Mouse (Mus musculus) kidney, adult 18-20 months (tissue): Measurements from ENCODE around the gene Stard13.

Experiments
- DNase-seq: peaks from one replicate; pipeline ENCODE4 v3.0.0; 2021

Stard13 gene

DNA sequence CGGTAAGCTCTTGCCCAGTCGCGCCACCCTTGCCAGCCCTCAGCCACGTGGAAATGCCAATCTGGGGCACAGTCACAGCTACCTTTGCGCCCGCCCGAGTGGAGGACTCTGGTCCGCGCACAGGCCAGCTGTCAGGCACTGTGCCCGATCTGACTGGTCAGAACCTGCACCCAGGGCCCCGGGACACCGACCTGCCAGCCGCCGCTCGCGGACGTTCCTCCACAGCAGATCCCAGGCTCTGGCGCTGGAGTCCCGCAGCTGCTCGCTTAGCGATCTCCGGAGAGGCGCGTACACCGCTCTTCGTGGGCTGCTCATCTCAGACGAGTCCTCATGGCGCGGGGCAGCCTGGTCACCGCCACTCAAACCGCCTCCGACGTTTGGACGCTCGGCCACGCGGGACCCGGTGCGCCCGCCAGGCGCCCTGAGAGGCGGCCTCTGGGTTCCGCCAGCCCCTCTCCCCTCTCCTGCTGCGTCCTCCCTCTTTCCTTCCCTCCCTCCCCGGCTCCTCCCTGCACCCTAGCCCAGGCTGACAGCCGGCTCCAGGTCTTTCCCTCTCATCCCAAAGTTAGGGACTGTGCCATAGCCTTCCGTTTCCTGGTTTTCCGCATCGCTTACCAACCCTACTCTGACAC, at the start of gene Stard13:
Gene Stard13, minus strand, starts transcription at position 437 of the 632 bp plus-strand sequence.
- DNase-seq, result peak; percentile 79

DNA sequence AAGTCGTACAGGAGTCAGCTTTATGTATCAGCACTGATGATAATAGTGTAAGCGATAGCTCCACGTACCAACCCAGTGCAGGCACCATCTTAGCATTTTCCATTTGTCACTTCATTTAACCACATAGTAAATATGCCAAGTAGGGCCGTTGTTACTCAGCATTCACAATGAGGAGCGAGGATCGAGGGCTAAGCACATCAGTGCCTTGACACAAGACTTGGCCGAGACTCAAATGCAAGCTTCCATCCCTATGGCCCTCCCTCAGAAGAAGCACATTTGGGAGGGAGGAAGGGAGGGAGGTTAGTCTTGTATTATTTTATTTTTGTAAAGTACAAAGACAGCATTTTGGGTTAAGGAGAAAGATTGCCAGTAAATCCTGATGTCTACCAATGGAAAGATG, 45.9 kb upstream of the Stard13 start:
- no peak for DNase-seq

DNA sequence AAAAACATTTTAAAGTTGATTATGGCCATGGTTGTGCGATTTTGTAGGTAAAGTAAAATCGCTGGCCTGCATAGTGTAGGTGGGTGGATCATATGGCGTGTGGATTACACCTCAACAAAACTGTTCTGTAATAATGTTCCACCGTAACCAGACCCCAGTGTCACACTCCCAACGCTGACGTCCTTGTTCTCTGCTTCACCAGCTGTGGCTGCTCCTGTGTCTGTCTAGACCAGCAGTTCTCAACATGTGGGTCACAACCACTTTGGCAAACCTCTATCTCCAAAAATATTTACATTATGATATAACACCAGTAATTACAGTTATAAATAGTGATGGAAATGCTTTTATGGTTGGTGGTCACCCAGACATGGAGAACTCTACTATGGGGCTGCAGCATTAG, 44.3 kb upstream of the Stard13 start:
- no peak for DNase-seq

DNA sequence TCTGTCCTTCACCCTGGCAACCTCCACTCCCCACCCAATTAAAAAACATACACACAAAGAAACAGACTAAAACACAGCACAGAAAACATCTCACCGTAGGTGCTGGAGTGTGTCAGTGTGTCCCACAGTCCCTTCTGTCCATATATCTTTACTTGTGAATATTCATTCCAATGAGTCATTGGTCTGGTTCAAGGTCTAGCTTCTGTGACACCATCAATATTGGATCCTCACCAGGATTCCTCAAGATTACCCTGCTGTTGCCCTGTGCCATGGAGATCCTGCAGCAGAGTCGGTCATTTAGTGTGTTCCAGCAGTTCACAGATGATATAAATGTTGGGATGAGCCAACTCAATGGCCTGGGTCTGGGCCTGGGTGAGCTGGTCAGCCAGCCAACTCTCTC, 42.4 kb upstream of the Stard13 start:
- DNase-seq, result no peak

DNA sequence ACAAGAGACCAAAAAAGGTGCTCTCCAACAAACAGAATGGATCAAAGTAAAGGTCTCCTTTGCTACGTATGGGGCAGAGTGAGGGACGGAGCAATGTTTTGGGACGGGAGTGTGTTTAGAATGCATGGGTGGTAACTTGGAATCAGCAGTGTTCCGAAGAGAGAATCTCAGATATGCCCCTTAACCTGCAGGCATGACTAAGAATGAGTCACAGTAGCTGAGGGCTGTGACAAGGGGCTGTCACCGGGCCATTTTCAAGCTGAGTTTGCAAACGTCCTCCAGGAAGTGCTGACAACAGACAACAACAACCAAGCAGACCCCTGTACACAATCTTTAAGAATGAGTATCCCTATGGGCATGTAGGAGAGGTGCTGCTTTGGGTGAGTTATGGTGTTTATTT, 40.6 kb upstream of the Stard13 start:
- no peak for DNase-seq

DNA sequence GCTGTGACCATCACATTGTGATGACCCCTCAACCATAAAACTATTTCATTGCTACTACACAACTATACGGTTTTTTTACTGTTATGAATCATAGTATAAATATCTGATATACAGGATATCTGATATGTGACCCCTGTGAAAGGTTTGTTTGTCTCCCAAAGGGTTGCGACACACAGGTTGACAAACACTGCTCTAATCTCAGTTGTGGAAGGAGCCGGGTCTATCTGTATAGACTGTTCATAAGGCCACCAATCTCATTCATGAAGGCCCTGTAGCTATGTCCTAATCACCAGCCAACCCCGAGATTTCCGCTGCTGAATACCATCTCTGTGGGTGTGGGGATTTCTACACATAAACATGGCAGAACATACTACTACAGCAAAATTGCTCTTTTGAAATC, 37.2 kb upstream of the Stard13 start:
- DNase-seq, result no peak

DNA sequence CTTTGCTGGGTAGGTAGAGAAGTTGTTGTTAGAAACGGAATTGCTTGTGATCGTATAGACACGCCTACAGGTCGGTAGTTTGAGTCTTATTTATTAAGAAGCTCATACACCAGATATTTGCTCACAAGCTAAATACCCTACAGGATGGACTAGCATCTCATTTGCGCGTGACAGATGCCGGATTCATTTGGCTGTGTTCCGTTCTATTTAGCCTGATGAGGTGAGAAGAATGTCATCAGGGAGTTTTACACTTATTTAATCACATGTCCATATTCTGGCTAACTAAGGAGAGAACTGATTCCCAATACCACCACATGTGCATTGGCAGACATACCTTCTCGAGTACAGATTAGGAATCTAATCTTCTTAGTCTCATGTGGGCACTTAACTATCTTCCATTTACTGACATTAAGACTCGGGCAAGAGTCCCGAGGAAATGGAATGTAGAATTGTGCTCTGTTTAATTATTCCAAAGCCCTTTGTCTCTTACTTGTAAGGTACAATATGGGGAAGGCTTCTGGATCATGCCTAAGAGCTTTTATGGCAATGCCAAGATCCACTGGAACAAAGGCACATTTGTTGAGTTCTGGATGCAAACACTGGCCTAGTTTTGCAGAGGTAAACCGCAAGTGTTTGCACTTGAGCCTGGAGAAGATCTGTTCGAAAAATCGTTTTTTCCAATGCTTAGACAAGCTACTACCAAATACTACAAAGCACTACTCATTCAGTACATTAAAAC, 33.4 kb upstream of the Stard13 start:
- no peak for DNase-seq

DNA sequence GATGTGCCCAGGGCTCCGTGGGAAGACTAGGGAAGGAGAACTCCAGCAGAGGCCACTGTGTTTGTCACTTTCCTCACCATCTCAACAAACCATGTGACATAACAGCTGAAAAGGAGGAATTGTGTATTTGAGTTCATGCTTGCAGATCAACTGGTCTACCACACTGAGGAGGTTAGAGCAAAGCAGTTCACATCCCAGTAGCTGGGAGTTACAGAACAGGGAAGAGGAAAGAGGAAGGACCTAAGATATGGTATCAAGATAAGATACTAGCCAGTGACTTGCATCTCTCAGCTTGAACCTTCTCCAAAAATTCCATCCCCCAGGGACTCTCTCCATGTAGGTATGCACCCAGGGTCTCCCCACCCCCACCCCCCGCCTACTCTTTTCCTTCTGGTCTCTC, 27.9 kb upstream of the Stard13 start:
- DNase-seq, result no peak

DNA sequence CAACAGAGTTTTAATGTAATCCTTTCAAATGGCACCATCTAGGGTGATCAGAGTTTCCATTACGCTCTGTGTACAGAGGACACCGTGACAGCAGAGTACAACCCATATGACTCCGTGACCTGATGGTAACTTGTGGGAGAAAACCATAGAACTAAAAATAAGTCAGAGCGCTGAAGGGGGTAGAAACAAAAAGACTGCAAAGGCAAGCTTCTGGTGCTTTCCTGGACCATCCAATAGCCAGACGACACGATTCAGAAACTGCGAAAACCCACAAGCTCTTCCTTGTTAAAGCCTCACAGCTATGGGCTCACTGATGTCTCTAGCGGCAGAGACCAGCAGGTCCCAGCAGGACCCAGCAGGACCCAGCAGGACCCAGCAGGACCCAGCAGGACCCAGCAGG, 18.6 kb upstream of the Stard13 start:
- DNase-seq, result no peak

DNA sequence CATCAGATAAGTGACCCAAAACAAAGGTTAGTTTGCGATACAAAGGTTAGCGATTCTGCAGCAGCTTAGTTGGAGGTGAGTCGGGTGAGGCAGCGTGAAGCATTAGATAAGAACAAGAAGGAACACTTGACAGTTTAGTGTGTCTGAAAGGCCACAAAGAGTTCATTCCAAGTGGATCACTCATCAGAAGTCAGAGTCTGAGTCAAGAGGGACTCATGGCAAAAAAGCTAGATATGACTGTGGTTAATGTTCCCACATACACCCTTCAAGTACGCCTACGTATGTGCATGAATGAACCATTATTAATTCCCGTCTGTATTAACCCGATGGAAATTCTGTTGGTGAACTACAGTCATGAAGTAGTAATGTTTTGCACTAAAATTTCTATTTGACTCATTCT, 18.0 kb upstream of the Stard13 start:
- no peak for DNase-seq

DNA sequence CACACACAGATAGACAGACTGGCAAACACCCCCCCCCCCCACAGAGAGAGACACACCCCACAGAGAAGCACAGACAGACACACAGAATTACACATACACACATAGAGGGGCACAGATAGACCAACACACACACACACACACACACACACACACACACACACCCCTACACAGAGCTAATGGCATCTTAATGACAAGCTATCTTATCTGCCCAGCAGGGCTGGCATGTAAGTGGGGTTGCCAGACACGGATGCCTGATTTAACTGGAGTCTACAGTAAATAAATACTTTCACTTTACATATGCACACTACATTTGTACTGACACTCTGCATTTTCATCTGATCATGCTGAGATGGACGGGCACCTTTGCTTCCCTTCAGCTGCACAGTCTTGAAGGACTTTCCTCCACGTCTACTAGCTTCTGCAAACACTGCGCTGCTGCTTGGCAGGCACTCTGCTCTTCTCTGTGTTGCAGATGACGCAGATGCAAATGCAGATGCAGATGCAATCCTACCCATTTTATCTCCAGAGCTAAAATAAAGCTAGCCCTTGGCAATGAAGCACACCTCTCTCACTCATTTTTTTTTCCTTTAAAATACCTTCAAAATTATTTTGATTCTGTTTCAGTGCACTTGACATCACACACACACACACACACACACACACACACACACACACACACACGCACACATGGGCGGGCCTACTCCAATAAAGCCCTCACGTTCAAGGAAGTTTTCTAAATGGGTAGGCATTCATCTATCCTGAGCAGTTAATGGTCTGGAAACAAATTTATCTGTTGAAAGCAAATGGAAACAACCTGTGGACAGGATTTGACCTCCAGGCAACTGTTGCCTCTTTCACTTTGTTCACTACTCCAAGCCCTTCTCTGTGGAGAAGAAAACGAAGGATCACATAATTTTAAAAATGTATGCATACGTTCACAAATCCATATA, 15.3 kb upstream of the Stard13 start:
- no peak for DNase-seq

DNA sequence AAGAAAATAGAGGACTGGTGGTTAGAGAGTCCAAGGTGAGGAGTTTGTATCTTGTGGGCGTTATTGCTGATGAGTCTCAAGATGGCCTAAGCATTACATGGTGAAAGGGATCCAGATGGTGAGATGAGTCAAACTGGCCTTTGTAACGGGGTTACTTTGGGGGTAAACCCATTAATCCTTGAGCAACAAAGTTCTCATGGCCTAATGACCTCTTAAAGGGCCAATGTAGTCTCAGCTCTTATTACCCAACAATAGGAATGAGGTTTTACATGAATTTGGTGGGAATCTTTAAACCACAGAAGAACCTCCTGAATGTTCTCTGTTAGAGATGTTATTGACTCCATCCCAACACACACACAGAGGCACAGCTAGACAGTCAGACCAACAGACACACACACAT, 14.4 kb upstream of the Stard13 start:
- DNase-seq, result no peak

DNA sequence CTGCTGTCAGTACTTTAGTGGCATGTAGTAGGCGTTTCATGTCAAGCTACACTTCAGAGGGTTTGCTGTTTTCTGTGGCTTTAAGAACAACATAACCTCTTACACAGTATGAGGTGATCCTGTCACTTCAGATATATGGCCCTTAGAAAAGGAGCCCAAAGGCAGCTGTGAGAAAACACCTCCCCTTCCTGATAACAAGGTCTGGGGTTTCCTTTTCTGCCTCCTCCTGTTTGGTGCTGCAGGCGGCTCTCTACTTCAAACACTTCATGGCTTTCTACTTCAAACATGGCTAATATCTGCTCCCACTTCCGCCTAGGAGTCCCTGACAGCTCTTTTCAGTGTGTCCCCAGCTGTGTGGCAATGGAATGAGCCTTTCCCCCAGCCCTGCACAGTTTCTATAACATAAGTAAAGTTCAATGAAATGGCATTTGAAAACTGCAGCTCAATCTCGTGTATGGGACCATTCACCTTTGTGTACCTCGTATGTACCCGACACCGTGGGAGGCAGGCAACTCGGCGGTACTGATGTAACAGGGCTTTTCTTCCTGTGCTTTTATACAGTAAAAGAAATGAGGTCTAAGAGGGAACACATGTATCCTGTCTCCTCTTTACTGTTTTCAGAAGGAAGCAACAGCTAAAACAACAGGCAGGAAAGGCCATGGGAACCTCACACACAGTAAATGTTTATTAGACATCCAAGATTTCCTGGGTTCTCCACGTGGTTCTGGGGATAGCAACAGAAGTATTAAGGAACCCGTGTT, 13.7 kb upstream of the Stard13 start:
- no peak for DNase-seq

DNA sequence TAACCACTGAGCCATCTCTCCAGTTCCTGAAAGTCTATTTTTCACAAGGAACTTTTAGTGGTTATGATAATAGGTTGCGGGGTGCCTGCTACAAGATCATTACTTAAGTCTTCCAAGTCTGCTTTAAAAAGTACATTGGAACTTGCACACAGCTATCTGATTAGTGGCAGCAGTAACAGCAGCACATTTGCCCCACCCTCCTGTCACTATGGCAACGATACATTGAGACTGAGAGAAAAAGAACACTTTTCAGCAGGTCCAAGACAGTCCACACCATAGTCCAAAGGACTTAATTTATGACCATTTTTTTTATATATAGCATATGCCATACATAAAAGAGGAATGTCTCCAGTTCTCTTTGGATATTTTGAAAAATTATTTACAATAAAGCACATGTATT, 12.7 kb upstream of the Stard13 start:
- DNase-seq, result no peak

DNA sequence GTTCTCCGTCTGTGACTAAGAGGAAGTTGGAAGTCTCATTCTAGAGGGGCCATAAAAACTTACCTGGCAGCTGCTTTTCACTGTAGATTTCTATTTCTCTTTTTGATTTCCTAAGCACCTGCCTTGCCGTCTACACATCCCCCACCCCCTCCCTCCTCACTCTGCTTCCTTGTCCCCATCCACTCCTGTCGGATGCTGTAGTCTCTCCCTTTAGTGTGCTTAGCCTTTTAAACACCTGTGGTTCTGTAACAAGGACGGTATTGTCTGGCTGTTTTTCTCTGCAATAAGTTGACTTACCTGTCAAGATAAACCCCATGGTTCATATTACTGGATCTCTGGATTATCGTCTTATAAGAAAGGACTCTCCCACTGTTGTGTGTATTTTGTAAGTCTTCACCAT, 11.9 kb upstream of the Stard13 start:
- DNase-seq, result no peak

DNA sequence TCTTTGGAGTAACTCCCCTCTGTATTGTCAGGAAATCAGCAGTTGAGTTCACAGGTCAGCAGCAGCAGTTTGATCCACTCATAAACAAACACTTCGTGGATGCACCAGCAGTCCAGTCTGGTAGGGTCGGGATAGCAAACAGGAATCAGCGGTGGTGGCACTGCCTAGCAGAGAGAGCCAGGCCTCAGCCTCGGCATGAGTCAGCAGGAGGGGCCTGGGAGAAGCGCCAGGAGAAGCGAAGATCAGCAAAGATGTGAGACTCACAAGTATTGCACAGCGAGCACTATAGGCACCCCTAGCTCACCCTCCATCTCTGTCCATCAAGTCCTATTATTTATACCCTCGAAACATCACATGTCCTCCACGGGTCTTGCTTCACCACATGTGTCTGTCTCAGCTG, 5.1 kb upstream of the Stard13 start:
- no peak for DNase-seq

DNA sequence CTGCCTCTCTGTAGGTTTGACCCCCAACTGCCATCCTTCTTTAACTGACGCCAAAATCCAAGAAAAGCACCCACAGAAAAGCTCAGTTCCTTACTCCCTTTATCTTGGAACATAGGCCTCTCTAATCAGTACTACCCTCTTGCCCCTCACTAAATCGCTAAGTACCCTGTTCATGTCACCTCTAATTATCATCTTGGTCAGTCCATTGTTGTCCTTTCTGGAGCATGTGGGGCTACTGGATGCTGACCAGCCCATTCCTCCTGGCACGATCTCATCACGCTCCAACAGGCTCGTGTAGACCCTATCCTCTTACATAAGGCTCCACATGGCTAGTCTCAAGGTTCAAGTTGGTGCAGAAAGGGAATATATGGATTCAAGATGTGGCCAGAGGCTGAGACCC, 2.8 kb upstream of the Stard13 start:
- no peak for DNase-seq

DNA sequence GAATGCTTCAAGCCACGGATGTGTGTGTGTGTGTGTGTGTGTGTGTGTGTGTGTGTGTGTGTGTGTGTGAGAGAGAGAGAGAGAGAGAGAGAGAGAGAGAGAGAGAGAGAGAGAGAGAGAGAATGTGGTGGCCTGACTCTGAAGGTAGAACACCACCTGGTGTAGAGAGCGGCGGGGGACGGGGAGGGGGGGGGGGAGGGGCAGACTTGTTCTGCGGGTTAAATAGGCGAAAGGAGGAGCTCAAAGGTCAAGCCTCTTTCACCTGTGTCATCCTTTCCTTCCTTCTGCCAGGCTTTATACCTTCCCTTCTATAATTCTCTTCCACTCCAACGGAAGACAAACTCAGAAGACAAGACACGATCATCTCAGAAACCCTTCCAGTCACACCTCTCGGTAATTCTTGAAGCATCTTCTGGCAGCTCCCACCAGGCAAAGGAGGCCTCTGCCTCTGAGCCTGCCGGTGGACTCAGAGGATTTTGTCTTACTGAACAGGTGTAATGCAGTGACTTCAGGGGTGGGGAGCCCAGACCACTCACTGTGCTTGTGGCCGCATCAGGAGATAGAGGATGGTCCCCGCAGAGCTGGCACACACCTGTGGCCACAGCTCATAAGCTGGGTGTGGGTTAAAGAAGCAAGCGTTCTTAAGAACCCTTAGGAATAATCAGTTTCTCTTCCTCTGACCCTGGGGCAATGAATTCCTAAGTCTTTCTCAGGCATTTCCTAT, 898 bp downstream of the Stard13 start:
- DNase-seq, result no peak

DNA sequence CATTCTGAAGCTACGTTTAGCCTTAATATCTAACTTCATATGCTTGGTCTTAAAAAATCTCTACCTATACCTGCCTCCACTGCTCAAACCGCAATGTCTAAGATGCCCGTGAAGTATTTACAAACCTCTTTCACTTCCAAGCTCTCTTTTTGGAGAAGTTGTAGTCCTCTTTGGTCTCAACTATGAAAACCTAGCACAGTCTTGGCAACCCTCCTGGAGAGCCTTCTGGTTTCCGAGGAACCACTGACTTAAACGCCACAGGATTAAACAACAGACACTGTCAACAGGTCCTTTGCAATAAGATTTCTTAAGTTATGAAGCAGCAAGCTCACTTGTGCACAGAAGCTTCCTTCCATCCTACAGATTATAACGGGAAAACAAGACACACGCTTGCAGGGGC, 1.8 kb downstream of the Stard13 start:
- DNase-seq, result no peak

DNA sequence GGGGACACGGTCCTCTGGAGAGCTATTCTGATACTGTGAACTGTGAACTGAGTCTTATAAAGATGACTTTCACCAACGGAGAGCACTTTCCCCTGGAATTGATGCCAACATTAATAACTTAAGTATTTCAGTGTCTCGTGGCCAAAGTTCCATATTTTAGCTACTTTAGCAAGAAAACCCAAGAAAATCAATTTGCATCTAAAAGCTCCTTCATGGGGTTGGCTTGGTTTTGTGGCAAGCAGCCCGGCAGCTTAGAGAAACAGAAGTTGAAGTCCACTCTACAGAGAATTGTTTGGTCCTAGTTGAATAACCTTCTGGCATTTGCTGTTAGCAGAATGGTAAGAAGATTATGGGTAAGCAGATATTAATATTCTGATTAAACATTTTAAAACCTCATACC, 2.2 kb downstream of the Stard13 start:
- peak; percentile 27 for DNase-seq

DNA sequence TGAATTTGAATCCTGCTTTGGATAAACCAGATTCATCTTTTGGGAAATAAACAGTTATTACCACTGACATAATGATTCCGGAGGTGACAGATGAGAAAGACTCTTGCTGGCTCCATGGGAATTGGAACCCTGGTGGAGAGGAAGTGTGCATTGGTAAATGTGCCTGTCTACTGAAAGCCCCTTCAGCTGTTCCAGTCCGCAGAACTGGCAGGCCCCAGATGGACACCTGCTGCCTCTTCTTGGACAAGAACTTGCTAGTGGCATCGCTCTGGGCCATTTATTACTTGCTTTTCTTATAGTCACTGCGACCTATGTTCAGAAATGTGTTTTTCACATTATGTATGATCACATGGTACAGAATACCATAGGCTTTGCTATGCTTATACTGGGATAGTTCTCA, 3.2 kb downstream of the Stard13 start:
- no peak for DNase-seq

DNA sequence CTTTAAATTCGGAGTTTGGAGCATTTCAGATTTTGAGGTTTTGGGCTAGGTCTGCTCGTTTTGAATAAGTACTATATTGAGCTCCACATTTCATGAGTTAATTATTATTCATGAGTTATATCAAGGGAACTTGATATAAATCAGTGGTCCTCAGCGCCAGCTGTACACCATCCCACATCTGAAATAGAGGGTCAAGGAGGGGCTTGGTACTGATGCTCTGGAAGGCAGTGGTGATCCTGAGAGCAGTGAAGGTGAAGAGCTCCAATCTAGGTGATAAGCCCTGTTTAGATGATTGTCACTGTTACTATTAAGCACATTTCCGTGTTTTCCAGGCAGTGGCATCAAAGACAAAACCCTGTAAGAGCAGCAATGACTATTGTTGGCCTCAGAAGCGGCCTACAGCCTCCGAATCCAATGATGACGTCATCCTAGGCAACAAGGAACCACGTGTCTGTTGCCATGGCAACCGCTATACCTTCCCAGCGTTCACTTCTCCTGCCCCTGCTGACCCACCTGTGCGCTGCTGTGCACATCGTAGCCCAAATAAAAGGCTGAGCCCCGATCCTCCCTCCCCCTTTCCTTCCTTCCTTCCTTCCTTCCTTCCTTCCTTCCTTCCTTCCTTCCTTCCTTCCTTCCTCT, 5.2 kb downstream of the Stard13 start:
- DNase-seq, result no peak
